Mouse (Mus musculus) liver, embryonic 13.5 days (tissue): ENCODE data around the gene Sco2. TPM values are rescaled to one million over a fixed set of nuclear protein-coding genes. Genes with fewer than 3 reads are reported as not detected.

Source experiments
- ATAC-seq: fragments of 200-750 bp; cut with Nextera tagmentation; 2 replicates; pipeline ENCODE4 v1.8.0; 2017; ENCODE audit warnings: low read depth, mild to moderate bottlenecking, moderate number of reproducible peaks, moderate library complexity
- DNase-seq: peaks from one replicate; pipeline ENCODE4 v3.0.0; 2022
- H3K27ac ChIP-seq: fragments of 300-500 bp; sonication (generic); 2 replicates; pipeline ENCODE4 v1.5.1; 2015; ENCODE audit warnings: moderate library complexity, mild to moderate bottlenecking, inconsistent platforms
- H3K27me3 ChIP-seq: fragments of 300-500 bp; sonication (generic); 2 replicates; pipeline ENCODE4 v1.6.1; 2015; ENCODE audit warnings: mild to moderate bottlenecking, inconsistent platforms
- H3K36me3 ChIP-seq: fragments of 300-500 bp; sonication (generic); 2 replicates; pipeline ENCODE4 v1.6.1; 2015; ENCODE audit warnings: mild to moderate bottlenecking, inconsistent platforms
- H3K4me1 ChIP-seq: fragments of 300-500 bp; sonication (generic); replicated peaks from 2 replicates; pipeline ENCODE4 v1.6.1; 2015; ENCODE audit warnings: inconsistent platforms
- H3K4me2 ChIP-seq: fragments of 300-500 bp; sonication (generic); 2 replicates; pipeline ENCODE4 v1.6.1; 2015; ENCODE audit warnings: inconsistent platforms, mild to moderate bottlenecking, moderate library complexity
- H3K4me3 ChIP-seq: fragments of 300-500 bp; sonication (generic); replicated peaks from 2 replicates; pipeline ENCODE4 v1.5.1; 2015; ENCODE audit warnings: mild to moderate bottlenecking, inconsistent platforms
- H3K9ac ChIP-seq: fragments of 300-500 bp; sonication (generic); 2 replicates; pipeline ENCODE4 v1.6.1; 2015; ENCODE audit warnings: mild to moderate bottlenecking, inconsistent platforms
- H3K9me3 ChIP-seq: fragments of 300-500 bp; sonication (generic); replicated peaks from 2 replicates; pipeline ENCODE4 v1.6.1; 2016; ENCODE audit warnings: inconsistent platforms
- WGBS: fragments of 180-500 bp; shearing (Covaris S2); methylation state at CpG from one replicate; pipeline ENCODE4 v1.1.7; 2015; ENCODE audit not compliant: insufficient replicate concordance; 5-methylcytosine and 5-hydroxymethylcytosine counted together
- polyA plus RNA-seq: library from polyadenylated mRNA; unstranded; fragments of >200 nt; fragmentation: Nextera tagmentation; extraction: Ambion mirVana; gene quantifications from 2 replicates; pipeline ENCODE4 v1.2.1, GENCODE M21; 2015

Gene Sco2
- polyA plus RNA-seq, 1 experiment from 2014 or later, result 4.5 TPM

GRCm38 (mm10) chr15:89384617-89385016 lies 11.0 kb upstream of the Sco2 start, which contains the start of gene Klhdc7b:
Gene Klhdc7b (plus strand): TSS chr15:89384917.
- DNase-seq (no peak), ATAC-seq (no peak)
- 64% methylated on average over 7 of the region's 7 CpGs for WGBS
- Histone ChIP-seq H3K9me3 (no peaks in the 10 kb centered on the region), H3K36me3 (no peaks in the 10 kb centered on the region), H3K27ac (no peak within 1 kb of the TSS), H3K4me2 (no peak within 1 kb of the TSS), H3K4me3 (no peak within 1 kb of the TSS), H3K27me3 (peaks cover 16% of the 10 kb centered on the region), H3K4me1 (peaks cover 1% of the 10 kb centered on the region), H3K9ac (no peak within 1 kb of the TSS)

- DNase-seq, result no peak
- no peaks in the 10 kb centered on the region for H3K9me3 ChIP-seq
Measured at GRCm38 (mm10) chr15:89379429-89379828, 5.8 kb upstream of the Sco2 start.

GRCm38 (mm10) chr15:89378831-89379401 lies 5.3 kb upstream of the Sco2 start, which contains the start of gene Odf3b:
Gene Odf3b (minus strand): TSS chr15:89379282.
- H3K36me3 ChIP-seq, result no peaks in the 10 kb centered on the region
- H3K27me3 ChIP-seq, result peaks cover 43% of the 10 kb centered on the region
- ATAC-seq (no peak; the same call in 1 of the 2 replicates), DNase-seq (no peak)
- peak within 1 kb of the TSS; percentile 47 for H3K9ac ChIP-seq
- no peak within 1 kb of the TSS for H3K27ac ChIP-seq
- WGBS, result 2% methylated on average over 32 of the region's 33 CpGs
- peak within 1 kb of the TSS; percentile 69 for H3K4me2 ChIP-seq
- no peaks in the 10 kb centered on the region for H3K9me3 ChIP-seq
- peak within 1 kb of the TSS; percentile 50 for H3K4me3 ChIP-seq
- H3K4me1 ChIP-seq, result peaks cover 36% of the 10 kb centered on the region

More at GRCm38 (mm10) chr15:89379429-89379828, 5.8 kb upstream of the Sco2 start:
- H3K4me3 ChIP-seq, result peak overlapping the region; percentile 50
- no peaks in the 10 kb centered on the region for H3K36me3 ChIP-seq
- peaks cover 31% of the 10 kb centered on the region for H3K4me1 ChIP-seq
- WGBS, result 5% methylated on average over 10 of the region's 10 CpGs
- peak overlapping the region; percentile 47 for H3K9ac ChIP-seq
- ATAC-seq, result peak; percentile 61
- H3K27ac ChIP-seq, result no peak overlapping the region
- peaks cover 43% of the 10 kb centered on the region for H3K27me3 ChIP-seq
- H3K4me2 ChIP-seq, result peak overlapping the region; percentile 69

- no peaks in the 10 kb centered on the region for H3K36me3 ChIP-seq
- H3K4me2 ChIP-seq, result peak overlapping the region; percentile 69
- peak overlapping the region; percentile 50 for H3K4me3 ChIP-seq
- no peak for DNase-seq
- 20% methylated on average over 46 of the region's 46 CpGs for WGBS
- peaks cover 40% of the 10 kb centered on the region for H3K4me1 ChIP-seq
- H3K27me3 ChIP-seq, result peaks cover 40% of the 10 kb centered on the region
- no peaks in the 10 kb centered on the region for H3K9me3 ChIP-seq
- H3K27ac ChIP-seq, result no peak overlapping the region
- peak overlapping the region; percentile 47 for H3K9ac ChIP-seq
- no peak for ATAC-seq
Measured at GRCm38 (mm10) chr15:89377938-89378828, 4.5 kb upstream of the Sco2 start.

GRCm38 (mm10) chr15:89377362-89377761 lies 3.7 kb upstream of the Sco2 start:
- Histone ChIP-seq H3K27me3 (peaks cover 40% of the 10 kb centered on the region), H3K4me2 (peak overlapping the region; percentile 69), H3K9me3 (no peaks in the 10 kb centered on the region), H3K9ac (no peak overlapping the region), H3K4me3 (no peak overlapping the region), H3K27ac (no peak overlapping the region), H3K4me1 (peaks cover 49% of the 10 kb centered on the region), H3K36me3 (peaks cover 6% of the 10 kb centered on the region)
- no peak for DNase-seq
- WGBS, result 8% methylated on average over 18 of the region's 18 CpGs
- ATAC-seq, result no peak

- Histone ChIP-seq H3K4me1 (peaks cover 53% of the 10 kb centered on the region), H3K9me3 (no peaks in the 10 kb centered on the region), H3K27ac (no peak within 1 kb of the TSS), H3K36me3 (peaks cover 10% of the 10 kb centered on the region), H3K4me3 (no peak within 1 kb of the TSS), H3K9ac (no peak within 1 kb of the TSS), H3K27me3 (peaks cover 40% of the 10 kb centered on the region), H3K4me2 (peak within 1 kb of the TSS; percentile 69)
- DNase-seq (no peak), ATAC-seq (no peak)
- WGBS, result 43% methylated on average over 16 of the region's 16 CpGs
Measured at GRCm38 (mm10) chr15:89376957-89377356, 3.3 kb upstream of the Sco2 start, which contains the start of gene Tymp. Gene Tymp (minus strand): TSS chr15:89377039.

- Histone ChIP-seq H3K9me3 (no peaks in the 10 kb centered on the region), H3K27ac (no peak overlapping the region), H3K4me3 (no peak overlapping the region), H3K4me2 (no peak overlapping the region), H3K27me3 (peaks cover 40% of the 10 kb centered on the region), H3K9ac (no peak overlapping the region), H3K36me3 (peaks cover 19% of the 10 kb centered on the region), H3K4me1 (peaks cover 58% of the 10 kb centered on the region)
- WGBS, result 68% methylated on average over 7 of the region's 7 CpGs
- no peak for ATAC-seq
- no peak for DNase-seq
Measured at GRCm38 (mm10) chr15:89376040-89376439, 2.4 kb upstream of the Sco2 start.

- H3K4me3 ChIP-seq, result no peak overlapping the region
- WGBS, result 81% methylated on average over 17 of the region's 17 CpGs
- peaks cover 66% of the 10 kb centered on the region for H3K4me1 ChIP-seq
- DNase-seq (no peak), ATAC-seq (no peak)
- H3K36me3 ChIP-seq, result peaks cover 29% of the 10 kb centered on the region
- peaks cover 40% of the 10 kb centered on the region for H3K27me3 ChIP-seq
- H3K9ac ChIP-seq, result no peak overlapping the region
- H3K4me2 ChIP-seq, result no peak overlapping the region; the same call in 1 of the 2 replicates
- H3K9me3 ChIP-seq, result no peaks in the 10 kb centered on the region
- no peak overlapping the region for H3K27ac ChIP-seq
Measured at GRCm38 (mm10) chr15:89374801-89375534, 1.3 kb upstream of the Sco2 start.

- Histone ChIP-seq H3K9ac (peak overlapping the region; percentile 85), H3K27ac (peak overlapping the region; percentile 87; the same call in 1 of the 2 replicates), H3K27me3 (peaks cover 36% of the 10 kb centered on the region), H3K4me2 (peak overlapping the region; percentile 98), H3K9me3 (no peaks in the 10 kb centered on the region), H3K36me3 (peaks cover 36% of the 10 kb centered on the region), H3K4me3 (peak overlapping the region; percentile 71), H3K4me1 (peaks cover 62% of the 10 kb centered on the region)
- no peak for DNase-seq
- peak; percentile 1 for ATAC-seq
- WGBS, result 52% methylated on average over 9 of the region's 9 CpGs
Measured at GRCm38 (mm10) chr15:89374340-89374739, 694 bp upstream of the Sco2 start.

- 1% methylated on average over 35 of the region's 35 CpGs for WGBS
- Histone ChIP-seq H3K4me1 (peaks cover 51% of the 10 kb centered on the region), H3K27ac (peak overlapping the region; percentile 87), H3K9me3 (no peaks in the 10 kb centered on the region), H3K4me3 (peak overlapping the region; percentile 71), H3K9ac (peak overlapping the region; percentile 85), H3K36me3 (peaks cover 47% of the 10 kb centered on the region), H3K27me3 (peaks cover 24% of the 10 kb centered on the region), H3K4me2 (peak overlapping the region; percentile 98)
- ATAC-seq (peak; percentile 82), DNase-seq (peak; percentile 81)
Measured at GRCm38 (mm10) chr15:89373027-89373761, 452 bp downstream of the Sco2 start.
